Mouse (Mus musculus) lung, adult 2 months (tissue): ENCODE results near the gene Szt2.

ENCODE experiments used
- CTCF ChIP-seq: fragments of 200-500 bp; IDR thresholded peaks from 2 replicates; pipeline ENCODE4 v1.5.1; 2011; ENCODE audit warnings: mild to moderate bottlenecking, low read length, control low read depth; ENCODE audit not compliant: insufficient read depth
- POLR2A ChIP-seq: fragments of 200-500 bp; IDR thresholded peaks from 2 replicates; pipeline ENCODE4 v1.6.1; 2011; ENCODE audit warnings: low read depth, mild to moderate bottlenecking, control low read depth, low read length, borderline replicate concordance; ENCODE audit errors: extremely low read depth

- no peak for TF ChIP-seq POLR2A
- no peak for TF ChIP-seq CTCF
These were observed 7.7 kb downstream of the Szt2 start for GRCm38 (mm10) chr4:118401421-118401820.
